Mouse (Mus musculus) Patski (cell line): ENCODE data around the gene Pnpla2. TPM values are rescaled to one million over a fixed set of nuclear protein-coding genes. Genes with fewer than 3 reads are reported as not detected.

Experiments used
- ATAC-seq: fragments of 100-300 bp; one replicate; pipeline ENCODE4 v1.8.0; 2021
- CTCF ChIA-PET: fragments of 350-600 bp; sonication (Branson Sonifier 250); formaldehyde crosslinking; loops from one replicate; lab custom pipeline; 2022; ENCODE audit warnings: inconsistent platforms; lab: Charles Lee
- POLR2A ChIA-PET: fragments of 350-600 bp; sonication (Branson Sonifier 250); formaldehyde crosslinking; loops from one replicate; lab custom pipeline; 2022; ENCODE audit warnings: antibody characterized with exemption, inconsistent platforms; lab: Charles Lee
- DNase-seq: peaks from one replicate; pipeline ENCODE4 v3.0.0-alpha.2; 2011; ENCODE audit warnings: low read depth, low spot score
- H3K27me3 ChIP-seq: fragments of 371-371 bp; one replicate; pipeline ENCODE4 v1.5.1; 2021
- CTCF ChIP-seq: fragments of 100-300 bp; IDR thresholded peaks from one replicate; pipeline ENCODE4 v1.5.1; 2021
- in situ Hi-C: fragments of 300-500 bp; cut with MboI; formaldehyde crosslinking; loops from 3 replicates; pipeline ENCODE4 v1.11.1; 2018; ENCODE audit warnings: low pct_unique_long_range_greater_than_20kb, mixed read lengths
- polyA plus RNA-seq: library from polyadenylated mRNA; unstranded; gene quantifications from one replicate; pipeline ENCODE4 v1.2.3, GENCODE M21; 2021

Pnpla2 gene
- polyA plus RNA-seq, 1 experiment from 2014 or later = 90.7 TPM

GRCm38 (mm10) chr7:141457986-141458660, 3.1 kb downstream of the Pnpla2 start:
- in situ Hi-C loops = loop anchor here (25.0 kb wide), 1 partner anchor 929 kb away; the partner anchor contains the start of genes Ctsd and Gm49369

GRCm38 (mm10) chr7:141458661-141459060, 3.7 kb downstream of the Pnpla2 start:
- DNase-seq (no peak), ATAC-seq (no peak)
- CTCF ChIA-PET = interaction anchor here (1.0 to 1.6 kb wide), 3 partner anchors 9 to 26 kb away, joined by 3 to 7 read pairs (median 3); partner anchors contain the start of gene Cd151
- POLR2A ChIA-PET = interaction anchor here (1.4 to 6.5 kb wide), 2 partner anchors 9 to 13 kb away, joined by 5 to 47 read pairs; partner anchors contain the start of gene Cd151
- in situ Hi-C loops = loop anchor here (25.0 kb wide), 1 partner anchor 929 kb away; the partner anchor contains the start of genes Ctsd and Gm49369
- no peaks in the 10 kb centered on the region for H3K27me3 ChIP-seq
- TF ChIP-seq CTCF = no peak

More at GRCm38 (mm10) chr7:141457986-141458660, 3.1 kb downstream of the Pnpla2 start:
- TF ChIP-seq CTCF = no peak
- ChIA-PET CTCF (interaction anchor here (1.0 to 1.7 kb wide), 6 partner anchors 9 to 48 kb away, joined by 3 to 7 read pairs (median 4); partner anchors contain the start of gene Cd151), POLR2A (interaction anchor here (1.4 to 6.5 kb wide), 2 partner anchors 10 to 13 kb away, joined by 5 to 47 read pairs; partner anchors contain the start of gene Cd151)
- ATAC-seq (no peak), DNase-seq (no peak)
- no peaks in the 10 kb centered on the region for H3K27me3 ChIP-seq

GRCm38 (mm10) chr7:141459301-141459711, 4.3 kb downstream of the Pnpla2 start:
- in situ Hi-C loops = loop anchor here (25.0 kb wide), 1 partner anchor 928 kb away; the partner anchor contains the start of genes Ctsd and Gm49369
- no peak for TF ChIP-seq CTCF
- CTCF ChIA-PET = interaction anchor here (1.4 to 1.6 kb wide), 2 partner anchors 11 to 25 kb away, joined by 3 to 7 read pairs; no protein-coding TSS in a partner anchor
- no peak for DNase-seq
- no peak for ATAC-seq
- no peaks in the 10 kb centered on the region for H3K27me3 ChIP-seq
- POLR2A ChIA-PET = interaction anchor here (1.4 to 6.5 kb wide), 2 partner anchors 9 to 12 kb away, joined by 5 to 47 read pairs; partner anchors contain the start of gene Cd151

- TF ChIP-seq CTCF = no peak
- H3K27me3 ChIP-seq = no peaks in the 10 kb centered on the region
- no peak for ATAC-seq
- in situ Hi-C loops = loop anchor here (25.0 kb wide), 1 partner anchor 927 kb away; the partner anchor contains the start of genes Ctsd and Gm49369
- DNase-seq = no peak
- ChIA-PET POLR2A (interaction anchor here (0.7 to 6.5 kb wide), 2 partner anchors 8 to 72 kb away, joined by 4 to 47 read pairs; partner anchors contain the start of gene Cd151), CTCF (interaction anchor here (1.3 kb wide), 1 partner anchor 16 kb away, joined by 3 read pairs; no protein-coding TSS in a partner anchor)
Observed at GRCm38 (mm10) chr7:141460001-141460390, 5.0 kb downstream of the Pnpla2 start.

- no peak for TF ChIP-seq CTCF
- no peak for DNase-seq
- H3K27me3 ChIP-seq = no peaks in the 10 kb centered on the region
- POLR2A ChIA-PET = interaction anchor here (0.6 to 0.7 kb wide), 2 partner anchors 73 to 599 kb away, joined by 4 to 5 read pairs; no protein-coding TSS in a partner anchor
- in situ Hi-C loops = loop anchor here (25.0 kb wide), 1 partner anchor 927 kb away; the partner anchor contains the start of genes Ctsd and Gm49369
- ATAC-seq = no peak
- CTCF ChIA-PET = interaction anchor here (1.3 kb wide), 1 partner anchor 16 kb away, joined by 3 read pairs; no protein-coding TSS in a partner anchor
Observed at GRCm38 (mm10) chr7:141460391-141461113, 5.6 kb downstream of the Pnpla2 start, which contains the start of gene Cracr2b. Cracr2b (plus strand) TSS chr7:141461094.

- TF ChIP-seq CTCF = no peak
- CTCF ChIA-PET = no interaction called here
- in situ Hi-C loops = loop anchor here (25.0 kb wide), 1 partner anchor 926 kb away; the partner anchor contains the start of genes Ctsd and Gm49369
- no peaks in the 10 kb centered on the region for H3K27me3 ChIP-seq
- ATAC-seq (no peak), DNase-seq (no peak)
- POLR2A ChIA-PET = interaction anchor here (0.6 to 1.4 kb wide), 5 partner anchors 9 to 598 kb away, joined by 3 to 5 read pairs (median 4); no protein-coding TSS in a partner anchor
Observed at GRCm38 (mm10) chr7:141461521-141462332, 6.7 kb downstream of the Pnpla2 start.

- ChIA-PET CTCF (no interaction called here), POLR2A (interaction anchor here (0.6 to 1.4 kb wide), 3 partner anchors 15 to 63 kb away, joined by 3 to 4 read pairs (median 4); no protein-coding TSS in a partner anchor)
- no peak for TF ChIP-seq CTCF
- in situ Hi-C loops = loop anchor here (25.0 kb wide), 1 partner anchor 925 kb away; the partner anchor contains the start of genes Ctsd and Gm49369
- H3K27me3 ChIP-seq = no peaks in the 10 kb centered on the region
- ATAC-seq (no peak), DNase-seq (no peak)
Observed at GRCm38 (mm10) chr7:141462333-141462821, 7.4 kb downstream of the Pnpla2 start.

- DNase-seq (no peak), ATAC-seq (no peak)
- POLR2A ChIA-PET = no interaction called here
- TF ChIP-seq CTCF = no peak
- H3K27me3 ChIP-seq = no peaks in the 10 kb centered on the region
- CTCF ChIA-PET = interaction anchor here (0.8 kb wide), 1 partner anchor 17 kb away, joined by 3 read pairs; no protein-coding TSS in a partner anchor
- in situ Hi-C loops = loop anchor here (25.0 kb wide), 1 partner anchor 923 kb away; the partner anchor contains the start of genes Ctsd and Gm49369
Observed at GRCm38 (mm10) chr7:141463824-141464602, 9.0 kb downstream of the Pnpla2 start.
